Mouse (Mus musculus) pancreas, adult 10 weeks (tissue): ENCODE measurements around the gene Dstn. TPM values are rescaled to one million over a fixed set of nuclear protein-coding genes. Genes with fewer than 3 reads are reported as not detected.

Experiments used
- polyA plus RNA-seq: library from polyadenylated mRNA; stranded (reverse); fragments of 350-450 nt; fragmentation: Illumina TruSeq; extraction: RNeasy Lipid Tissue Mini Kit (QIAGEN cat#74804); gene quantifications from one replicate; pipeline ENCODE4 v1.2.3, GENCODE M21; 2015; ENCODE audit warnings: low read depth, low replicate concordance; ENCODE audit not compliant: insufficient read depth

Dstn gene
- polyA plus RNA-seq, result 78.6 TPM

DNA sequence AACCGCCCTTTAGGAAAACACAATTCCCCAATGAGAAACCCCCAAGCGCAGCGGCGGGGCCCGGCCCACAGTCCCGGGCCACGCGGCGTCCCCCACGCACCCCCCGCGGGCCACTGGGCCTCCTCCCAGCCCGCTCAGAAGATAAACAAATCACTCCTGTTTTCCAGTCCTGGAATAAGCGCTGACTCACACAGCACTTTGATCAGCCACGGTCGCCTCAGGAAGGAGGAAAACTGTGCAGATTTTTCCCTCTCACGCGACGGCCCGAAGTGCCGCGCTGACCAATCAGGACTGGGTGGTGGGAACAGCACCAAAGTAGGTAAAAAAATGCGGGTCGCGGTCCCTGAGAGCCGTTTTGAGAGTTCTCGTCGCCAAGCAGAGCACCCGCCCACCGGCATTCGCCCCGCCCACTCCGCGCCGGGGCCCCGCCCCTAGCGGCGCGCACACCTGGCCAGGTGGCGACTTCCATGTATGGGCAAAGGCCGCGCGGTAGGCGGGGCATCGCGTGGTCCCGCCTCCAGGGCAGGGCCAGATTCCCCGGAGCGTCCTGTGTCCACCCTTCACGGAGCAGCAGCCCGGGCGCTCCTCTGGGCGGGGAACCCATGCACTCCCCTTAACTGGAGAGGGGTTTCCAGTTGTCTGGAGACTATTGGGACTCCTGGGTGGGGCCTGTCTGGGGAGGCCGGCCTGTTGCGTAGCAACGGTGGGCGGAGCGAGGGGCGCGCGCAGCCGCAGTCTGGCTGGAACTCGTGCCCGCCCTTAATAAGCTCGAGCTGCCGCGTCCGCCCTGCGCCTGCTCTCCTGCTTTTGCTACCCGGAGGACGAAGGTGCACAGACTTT is at the start of gene Dstn:
Dstn (plus strand) TSS at position 561 of the 840 bp plus-strand sequence.

Other genes with a start within 250 kb of the Dstn start
- gene Bfsp1, start 52.1 kb upstream of the Dstn start, polyA plus RNA-seq, result not detected
- 379 TPM for gene Rrbp1, start 95.9 kb downstream of the Dstn start, polyA plus RNA-seq
- not detected for gene Banf2, start 117.7 kb downstream of the Dstn start, polyA plus RNA-seq